Mouse (Mus musculus) heart, postnatal 10 days (tissue): Measurements from ENCODE around the gene Stx1b. TPM values are rescaled to one million over a fixed set of nuclear protein-coding genes. Genes with fewer than 3 reads are reported as not detected.
A peak's percentile ranks its signal among the peaks of the same experiment; 100 is the strongest.

Experiments
- DNase-seq, 2 experiments: peaks; one replicate each; pipeline ENCODE4 v3.0.0; 2021
- intact Hi-C: fragments of 180-260 bp; cut with DNase I; formaldehyde crosslinking; loops from one replicate; pipeline ENCODE4 v1.15.1; 2025
- total RNA-seq, 2 experiments: library from RNA; stranded (reverse); gene quantifications; 2 replicates each; pipeline ENCODE4 v1.2.3; 2021

Gene Stx1b
- total RNA-seq, 2 experiments from 2014 or later = 0.89 to 1.7 TPM

GRCm38 (mm10) chr7:127766851-127767609, 57.3 kb downstream of the Stx1b start:
- DNase-seq = no peak
- intact Hi-C loops = no loop called here

- intact Hi-C loops = no loop called here
- no peak for DNase-seq
Observed at GRCm38 (mm10) chr7:127765756-127766155, 58.6 kb downstream of the Stx1b start.

- intact Hi-C loops = loop anchor here (5.0 kb wide), 1 partner anchor 86 kb away; no protein-coding TSS in a partner anchor
- no peak for DNase-seq
Observed at GRCm38 (mm10) chr7:127763642-127764041, 60.7 kb downstream of the Stx1b start.

GRCm38 (mm10) chr7:127761026-127761425, 63.3 kb downstream of the Stx1b start:
- DNase-seq = peak; percentile 83 to 87
- intact Hi-C loops = loop anchor here (5.0 kb wide), 1 partner anchor 84 kb away; no protein-coding TSS in a partner anchor

GRCm38 (mm10) chr7:127760478-127760877, 63.9 kb downstream of the Stx1b start:
- DNase-seq = no peak
- intact Hi-C loops = loop anchor here (5.0 kb wide), 1 partner anchor 83 kb away; no protein-coding TSS in a partner anchor

- intact Hi-C loops = loop anchor here (5.0 kb wide), 1 partner anchor 82 kb away; no protein-coding TSS in a partner anchor
- DNase-seq = no peak
Observed at GRCm38 (mm10) chr7:127759716-127760115, 64.6 kb downstream of the Stx1b start.

Other genes with a start within 250 kb of the Stx1b start
- gene Ccdc189, start 236.0 kb downstream of the Stx1b start, total RNA-seq = 1 to 10 TPM; 7.3 to 8.7 TPM
- 10 to 100 TPM; 54.3 to 57.0 TPM for gene Rnf40, start 235.8 kb downstream of the Stx1b start, total RNA-seq
- gene Zfp629, start 208.8 kb downstream of the Stx1b start, total RNA-seq = 10 to 100 TPM; 32.4 to 35.1 TPM
- 10 to 100 TPM; 60.5 to 62.9 TPM for gene Bcl7c, start 115.6 kb downstream of the Stx1b start, total RNA-seq
- 1 to 10 TPM; 4.6 to 7.5 TPM for gene Ctf1, start 111.8 kb downstream of the Stx1b start, total RNA-seq
- not detected for gene Ctf2, start 92.4 kb downstream of the Stx1b start, total RNA-seq
- 1 to 10 TPM; 5.6 to 6.2 TPM for gene Fbxl19, start 80.0 kb downstream of the Stx1b start, total RNA-seq
- 10 to 100 TPM; 18.0 to 20.9 TPM for gene Orai3, start 54.7 kb downstream of the Stx1b start, total RNA-seq
- 10 to 100 TPM; 26.1 to 29.9 TPM for gene Setd1a, start 47.9 kb downstream of the Stx1b start, total RNA-seq
- gene Gm49388, start 38.9 kb downstream of the Stx1b start, total RNA-seq = 1 to 10 TPM; 2.7 to 3.1 TPM
- 10 to 100 TPM; 15.9 to 16.1 TPM for gene Hsd3b7, start 23.9 kb downstream of the Stx1b start, total RNA-seq
- 10 to 100 TPM; 69.2 to 72.5 TPM for gene Stx4a, start 255 bp downstream of the Stx1b start, total RNA-seq
- 10 to 100 TPM; 23.3 to 23.9 TPM for gene Zfp646, start 51.7 kb upstream of the Stx1b start, total RNA-seq
- gene Zfp668, start 52.3 kb upstream of the Stx1b start, total RNA-seq = 1 to 10 TPM; 5.8 to 8.0 TPM
- 1 to 10 TPM in 1 of 2 experiments, under 1 TPM in 1; 0.60 to 1.1 TPM for gene Prss53, start 66.4 kb upstream of the Stx1b start, total RNA-seq
- not detected for gene Gm21974, start 70.9 kb upstream of the Stx1b start, total RNA-seq
- gene Vkorc1, start 71.1 kb upstream of the Stx1b start, total RNA-seq = 10 to 100 TPM; 33.8 to 34.3 TPM
- gene Bckdk, start 79.5 kb upstream of the Stx1b start, total RNA-seq = 10 to 100 TPM; 96.6 to 98.5 TPM
- 10 to 100 TPM; 12.7 to 14.6 TPM for gene Kat8, start 88.0 kb upstream of the Stx1b start, total RNA-seq
- not detected for gene Prss8, start 105.6 kb upstream of the Stx1b start, total RNA-seq
- gene Prss36, start 122.2 kb upstream of the Stx1b start, total RNA-seq = 1 to 10 TPM; 5.0 to 6.6 TPM
- gene Fus, start 142.9 kb upstream of the Stx1b start, total RNA-seq = 100 to 1,000 TPM; 297 to 307 TPM
- gene Pycard, start 169.3 kb upstream of the Stx1b start, total RNA-seq = 10 to 100 TPM; 14.2 to 21.0 TPM
- gene Trim72, start 179.4 kb upstream of the Stx1b start, total RNA-seq = 100 to 1,000 TPM; 144 to 159 TPM
- gene Itgam, start 238.1 kb upstream of the Stx1b start, total RNA-seq = 1 to 10 TPM; 2.5 to 3.9 TPM
- not detected for gene Gm49368, start 238.1 kb upstream of the Stx1b start, total RNA-seq